Comparison of ENCODE assay signal across 9 mouse cellular contexts in genomic region chr2:27428071-27428470, GRCm38 (mm10). TPM values are rescaled to one million over a fixed set of nuclear protein-coding genes. Genes with fewer than 3 reads are reported as not detected.
DNase-seq lines count a peak whose midpoint lies in the region; ATAC-seq and TF ChIP-seq lines count a peak whose summit lies in the region.
"Had no signal": no experiment of that assay in that cellular context is flagged by ENCODE, and none has a peak within 500 bp of the region (broad histone marks: within the 10 kb centered on the region; RNA-seq: fewer than 3 reads in every experiment).

No protein-coding gene starts in this region.

- no peak for TF ChIP-seq POLR2A in CH12.LX (IDR thresholded peaks at IDR 0.05; ENCODE audit: low read depth, low read length)
- TF ChIP-seq POLR2A in bone marrow macrophage, adult 2 months (IDR thresholded peaks at IDR 0.05; ENCODE audit: borderline replicate concordance, low read depth, low read length) = no peak
- no peak for TF ChIP-seq POLR2A in olfactory bulb, adult 2 months (IDR thresholded peaks at IDR 0.05; ENCODE audit: insufficient read depth, low read depth, low read length)

- dilution Hi-C loops in CH12.LX (cut with MboI; ENCODE audit: extremely low pct_ligation_motif_present, extremely low pct_unique_long_range_greater_than_20kb, low sequenced_read_pairs) = no loop called here

- peak; percentile 99 for TF ChIP-seq RAD21 in CH12.LX (IDR thresholded peaks at IDR 0.05; ENCODE audit: low read depth, low read length)

- no peak overlapping the region for H3K4me3 ChIP-seq in CH12.LX (replicated peaks in 1 of 3; ENCODE audit: low read depth in 2 of 3, low read length in 2 of 3, poor library complexity in 1 of 3)
- no peak overlapping the region for H3K4me3 ChIP-seq in bone marrow macrophage, adult 2 months (ENCODE audit: insufficient read depth, low read length)
- H3K4me3 ChIP-seq in embryonic facial prominence, embryonic 15.5 days (replicated peaks) = no peak overlapping the region
- H3K4me3 ChIP-seq in heart, embryonic 15.5 days = no peak overlapping the region
- H3K4me3 ChIP-seq in olfactory bulb, adult 2 months (ENCODE audit: insufficient read depth, low read depth, low read length) = no peak overlapping the region

- peak; percentile 90 for DNase-seq in CH12.LX (ENCODE audit: extremely low read depth)
- peak; percentile 91 to 92 for DNase-seq in kidney, postnatal 4 days
- peak; percentile 83 for DNase-seq in lung, adult 18-20 months
- DNase-seq in thymus, adult 18-20 months = peak; percentile 67 to 73

- H3K9ac ChIP-seq in CH12.LX (ENCODE audit: insufficient read depth, low read depth) = no peak overlapping the region
- H3K9ac ChIP-seq in embryonic facial prominence, embryonic 15.5 days = no peak overlapping the region
- no peak overlapping the region for H3K9ac ChIP-seq in heart, embryonic 15.5 days

- 1% methylated on average over 4 of the region's 4 CpGs for WGBS in embryonic facial prominence, embryonic 15.5 days
- 0% methylated on average over 4 of the region's 4 CpGs for WGBS in heart, embryonic 15.5 days
- 0% methylated on average over 4 of the region's 4 CpGs for WGBS in olfactory bulb, adult 2 months

- H3K9me3 ChIP-seq in CH12.LX (replicated peaks; ENCODE audit: low read length) = no peaks in the 10 kb centered on the region
- H3K9me3 ChIP-seq in embryonic facial prominence, embryonic 15.5 days (replicated peaks) = no peaks in the 10 kb centered on the region
- H3K9me3 ChIP-seq in heart, embryonic 15.5 days (replicated peaks) = no peaks in the 10 kb centered on the region
- H3K9me3 ChIP-seq: heart, embryonic 13.5 days had no signal

- no peak overlapping the region for H3K27ac ChIP-seq in CH12.LX (ENCODE audit: insufficient read depth, low read depth)
- no peak overlapping the region for H3K27ac ChIP-seq in bone marrow macrophage, adult 2 months (ENCODE audit: insufficient read depth, low read depth, low read length)
- H3K27ac ChIP-seq in embryonic facial prominence, embryonic 15.5 days (replicated peaks) = 0 out of 2 replicates have a peak overlapping the region, but pooled peaks have one; percentile 17
- no peak overlapping the region for H3K27ac ChIP-seq in heart, embryonic 15.5 days
- H3K27ac ChIP-seq in olfactory bulb, adult 2 months (ENCODE audit: insufficient read depth, low read depth, low read length) = no peak overlapping the region
- H3K27ac ChIP-seq: heart, embryonic 13.5 days had no signal

- H3K4me2 ChIP-seq in CH12.LX (ENCODE audit: insufficient read depth, low read depth, poor library complexity, severe bottlenecking) = no peak overlapping the region
- H3K4me2 ChIP-seq in embryonic facial prominence, embryonic 15.5 days (replicated peaks) = peak overlapping the region; percentile 10; the same call in 1 of the 2 replicates
- 0 out of 2 replicates have a peak overlapping the region, but pooled peaks have one; percentile 5 for H3K4me2 ChIP-seq in heart, embryonic 15.5 days

- no peak for ATAC-seq in embryonic facial prominence, embryonic 15.5 days (ENCODE audit: insufficient number of reproducible peaks, low FRiP score, low TSS enrichment, low read depth)
- no peak for ATAC-seq in heart, embryonic 15.5 days (replicated peaks; ENCODE audit: insufficient number of reproducible peaks, insufficient read depth, low FRiP score, low read depth)

- H3K79me2 ChIP-seq in CH12.LX (replicated peaks; ENCODE audit: control insufficient read depth, extremely low read depth, insufficient read depth, poor library complexity, severe bottlenecking) = peaks cover 38% of the 10 kb centered on the region

- no peak for TF ChIP-seq EP300 in CH12.LX (IDR thresholded peaks at IDR 0.05; ENCODE audit: low read length)

- peaks cover 8 to 49% of the 10 kb centered on the region in 2 experiments for H3K4me1 ChIP-seq in CH12.LX (ENCODE audit: control insufficient read depth in 1 of 2, insufficient read depth in 2 of 2)
- peaks cover 10% of the 10 kb centered on the region; the same call in 1 of the 2 replicates for H3K4me1 ChIP-seq in bone marrow macrophage, adult 2 months (ENCODE audit: control insufficient read depth, insufficient read depth, low read length)
- H3K4me1 ChIP-seq in embryonic facial prominence, embryonic 15.5 days = peaks cover 34% of the 10 kb centered on the region
- peaks cover 39% of the 10 kb centered on the region for H3K4me1 ChIP-seq in heart, embryonic 15.5 days (replicated peaks)
- H3K4me1 ChIP-seq in olfactory bulb, adult 2 months (ENCODE audit: control insufficient read depth, insufficient read depth, low read length) = peaks cover 43% of the 10 kb centered on the region

- peak; percentile 91 to 98 for TF ChIP-seq CTCF in CH12.LX (conservative IDR thresholded peaks at IDR 0.05 in 1 of 2, IDR thresholded peaks at IDR 0.05 in 1 of 2; ENCODE audit: low read depth in 2 of 2, low read length in 2 of 2)
- TF ChIP-seq CTCF in bone marrow macrophage, adult 2 months (IDR thresholded peaks at IDR 0.05; ENCODE audit: low read depth, low read length) = peak; percentile 89
- TF ChIP-seq CTCF in olfactory bulb, adult 2 months (IDR thresholded peaks at IDR 0.05; ENCODE audit: insufficient read depth, low read depth, low read length) = peak; percentile 87

- H3K36me3 ChIP-seq in CH12.LX (replicated peaks in 1 of 2; ENCODE audit: control insufficient read depth in 1 of 2, insufficient read depth in 1 of 2, low read length in 1 of 2) = peaks cover 0 to 8% of the 10 kb centered on the region in 2 experiments
- no peaks in the 10 kb centered on the region for H3K36me3 ChIP-seq in embryonic facial prominence, embryonic 15.5 days
- no peaks in the 10 kb centered on the region for H3K36me3 ChIP-seq in heart, embryonic 15.5 days
- H3K36me3 ChIP-seq: heart, embryonic 13.5 days had no signal

- in situ Hi-C loops in CH12.LX (cut with MboI; ENCODE audit: low pct_ligation_motif_present, low pct_unique_long_range_greater_than_20kb, low sequenced_read_pairs) = loop anchor here (25.0 kb wide), 1 partner anchor 341 kb away; the partner anchor contains the start of gene Adamtsl2

- H3K27me3 ChIP-seq in CH12.LX (replicated peaks) = no peaks in the 10 kb centered on the region
- H3K27me3 ChIP-seq in embryonic facial prominence, embryonic 15.5 days = no peaks in the 10 kb centered on the region
- peaks cover 9% of the 10 kb centered on the region; the same call in 1 of the 2 replicates for H3K27me3 ChIP-seq in heart, embryonic 15.5 days

TF ChIP-seq in CH12.LX, 34 proteins besides CTCF, POLR2A, EP300 and RAD21:
- TF ChIP-seq TCF12 (IDR thresholded peaks at IDR 0.05; ENCODE audit: low read depth, low read length) = 0 out of 2 replicates have a peak, but pooled peaks have one; percentile 18
- TF ChIP-seq ZMIZ1 (IDR thresholded peaks at IDR 0.05; ENCODE audit: low read depth, low read length) = no peak
- TF ChIP-seq NRF1 (IDR thresholded peaks at IDR 0.05; ENCODE audit: low read depth, low read length) = peak; percentile 42; the same call in 1 of the 2 replicates
- TF ChIP-seq MAZ (IDR thresholded peaks at IDR 0.05; ENCODE audit: low read depth, low read length) = no peak
- TF ChIP-seq HCFC1 (IDR thresholded peaks at IDR 0.05; ENCODE audit: low read depth, low read length) = no peak
- TF ChIP-seq MAX (IDR thresholded peaks at IDR 0.05; ENCODE audit: low read length) = 0 out of 2 replicates have a peak, but pooled peaks have one; percentile 18
- no peak; the same call in 1 of the 2 replicates for TF ChIP-seq ELF1 (IDR thresholded peaks at IDR 0.05; ENCODE audit: low read depth, low read length)
- peak; percentile 65; the same call in 1 of the 2 replicates for TF ChIP-seq IRF4 (IDR thresholded peaks at IDR 0.05; ENCODE audit: low read depth, low read length)
- TF ChIP-seq SMC3 (IDR thresholded peaks at IDR 0.05; ENCODE audit: low read depth, low read length) = peak; percentile 100
- TF ChIP-seq NELFE (IDR thresholded peaks at IDR 0.05; ENCODE audit: low read depth, low read length) = peak; percentile 68; the same call in 1 of the 2 replicates
- peak; percentile 81 for TF ChIP-seq SIN3A (IDR thresholded peaks at IDR 0.05; ENCODE audit: low read length)
- TF ChIP-seq ZC3H11A (IDR thresholded peaks at IDR 0.05; ENCODE audit: low read depth, low read length) = peak; percentile 99
- TF ChIP-seq MYC (IDR thresholded peaks at IDR 0.05; ENCODE audit: low read depth, low read length) = peak; percentile 69; the same call in 1 of the 2 replicates
- TF ChIP-seq BHLHE40 (IDR thresholded peaks at IDR 0.05; ENCODE audit: low read depth, low read length) = 0 out of 2 replicates have a peak, but pooled peaks have one; percentile 22
- peak; percentile 46; the same call in 1 of the 2 replicates for TF ChIP-seq MEF2A (IDR thresholded peaks at IDR 0.05; ENCODE audit: borderline replicate concordance, low read depth, low read length)

RNA-seq across cellular contexts. Expression of gene Vav2, which starts 1.2 kb away (rescaled TPM):
- total RNA-seq in CH12.LX (2012; rRNA removed) = 46.6 and 48.5 TPM in 2 replicates
- 31.5 and 31.7 TPM in 2 replicates for total RNA-seq in CH12.LX (2014; rRNA removed)
- 46.8 and 47.3 TPM in 2 replicates for polyA plus RNA-seq in CH12.LX (2012; ENCODE audit: insufficient read length, low read depth)
- polyA plus RNA-seq in bone marrow macrophage, adult 2 months (2012; ENCODE audit: insufficient read depth, insufficient read length, missing spikeins) = 13.4 and 16.3 TPM in 2 replicates
- polyA plus RNA-seq in embryonic facial prominence, embryonic 15.5 days (2015; fragmentation: Nextera tagmentation; extraction: Ambion mirVana) = 5.8 and 6.7 TPM in 2 replicates
- polyA plus RNA-seq in heart, embryonic 15.5 days (2015; fragmentation: Nextera tagmentation; extraction: Ambion mirVana) = 3.1 and 4.8 TPM in 2 replicates
- not detected in 2 replicates for polyA plus RNA-seq in olfactory bulb, adult 2 months (2012; ENCODE audit: insufficient read depth, insufficient read length, low replicate concordance, missing spikeins)

RNA-seq across cellular contexts. Expression of gene Brd3os, which starts 14.1 kb away (rescaled TPM):
- total RNA-seq in CH12.LX (2012; rRNA removed) (0.92 and 2.1 TPM in 2 replicates), CH12.LX (2014; rRNA removed) (0.74 and 1.2 TPM in 2 replicates)
- polyA plus RNA-seq in CH12.LX (2012; ENCODE audit: insufficient read length, low read depth) = 1.2 and 1.8 TPM in 2 replicates
- 1.2 and 3.1 TPM in 2 replicates for polyA plus RNA-seq in bone marrow macrophage, adult 2 months (2012; ENCODE audit: insufficient read depth, insufficient read length, missing spikeins)
- 16.4 and 17.0 TPM in 2 replicates for polyA plus RNA-seq in embryonic facial prominence, embryonic 15.5 days (2015; fragmentation: Nextera tagmentation; extraction: Ambion mirVana)
- polyA plus RNA-seq in heart, embryonic 15.5 days (2015; fragmentation: Nextera tagmentation; extraction: Ambion mirVana) = 3.0 and 4.8 TPM in 2 replicates
- not detected in 2 replicates for polyA plus RNA-seq in olfactory bulb, adult 2 months (2012; ENCODE audit: insufficient read depth, insufficient read length, low replicate concordance, missing spikeins)
